Mouse (Mus musculus) mesoderm, embryonic 11.5 days (tissue): ENCODE data around the gene Afap1.

ENCODE experiments used
- DNase-seq: peaks from one replicate; pipeline ENCODE4 v3.0.0-alpha.2; 2012; ENCODE audit warnings: low read depth, low spot score

Afap1 gene

DNA sequence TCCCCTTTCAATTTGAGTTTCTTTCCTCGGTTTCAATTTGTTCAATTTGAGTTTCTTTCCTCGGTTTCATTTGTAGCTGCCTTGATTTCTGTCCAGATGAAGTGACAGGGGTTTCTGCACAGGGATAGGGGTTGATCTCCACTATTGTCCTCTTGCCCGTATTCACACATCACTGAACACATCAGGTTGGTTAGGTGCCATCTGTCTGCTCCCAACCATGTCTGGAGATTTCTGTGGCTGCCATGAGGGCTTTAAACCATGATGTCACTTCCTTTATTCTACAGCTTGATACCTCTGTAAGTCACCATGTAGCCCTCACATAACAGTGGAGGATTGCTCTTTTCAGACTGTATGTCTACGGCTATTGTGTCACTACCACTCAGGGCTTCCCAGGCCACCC lies 4.0 kb downstream of the Afap1 start:
- DNase-seq, result no peak

DNA sequence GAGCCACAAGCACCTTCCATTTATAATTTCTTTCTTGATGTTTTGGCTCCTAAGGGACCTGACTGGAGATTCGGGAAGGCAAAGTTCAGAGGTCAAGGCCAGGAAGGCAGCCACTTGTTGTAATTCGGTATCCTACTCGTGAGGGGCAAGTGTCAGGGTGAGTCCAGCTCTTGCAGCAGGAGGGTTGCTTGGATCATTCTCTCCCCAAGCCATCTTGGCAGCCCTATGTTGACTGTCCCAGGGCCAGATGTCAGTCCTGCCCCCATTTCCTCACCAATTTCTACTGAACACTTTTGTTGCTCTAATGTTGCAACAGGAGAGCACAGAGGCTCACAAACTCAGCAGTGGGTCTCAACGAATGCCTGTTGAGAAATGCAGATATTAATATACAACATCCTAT lies 5.0 kb downstream of the Afap1 start:
- DNase-seq, result no peak

DNA sequence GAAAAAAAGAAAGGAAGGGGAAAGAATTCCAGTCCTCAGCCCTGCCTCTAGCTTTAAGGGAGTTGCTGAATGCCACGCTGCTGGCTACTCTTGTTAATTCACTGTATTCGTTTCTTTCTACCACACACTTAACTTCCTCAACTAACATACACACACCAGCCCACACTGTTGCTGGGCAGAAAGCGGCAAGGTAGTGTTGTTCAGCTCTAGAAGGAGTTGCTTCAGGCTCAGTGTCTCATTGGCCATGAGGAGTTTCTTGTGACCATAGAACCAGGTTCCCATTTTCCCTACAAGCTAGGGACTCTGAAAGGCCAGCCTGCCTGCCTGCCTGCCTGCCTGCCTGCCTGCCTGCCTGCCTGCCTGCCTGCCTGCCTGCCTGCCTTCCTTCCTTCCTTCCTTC lies 5.9 kb downstream of the Afap1 start:
- DNase-seq, result no peak

DNA sequence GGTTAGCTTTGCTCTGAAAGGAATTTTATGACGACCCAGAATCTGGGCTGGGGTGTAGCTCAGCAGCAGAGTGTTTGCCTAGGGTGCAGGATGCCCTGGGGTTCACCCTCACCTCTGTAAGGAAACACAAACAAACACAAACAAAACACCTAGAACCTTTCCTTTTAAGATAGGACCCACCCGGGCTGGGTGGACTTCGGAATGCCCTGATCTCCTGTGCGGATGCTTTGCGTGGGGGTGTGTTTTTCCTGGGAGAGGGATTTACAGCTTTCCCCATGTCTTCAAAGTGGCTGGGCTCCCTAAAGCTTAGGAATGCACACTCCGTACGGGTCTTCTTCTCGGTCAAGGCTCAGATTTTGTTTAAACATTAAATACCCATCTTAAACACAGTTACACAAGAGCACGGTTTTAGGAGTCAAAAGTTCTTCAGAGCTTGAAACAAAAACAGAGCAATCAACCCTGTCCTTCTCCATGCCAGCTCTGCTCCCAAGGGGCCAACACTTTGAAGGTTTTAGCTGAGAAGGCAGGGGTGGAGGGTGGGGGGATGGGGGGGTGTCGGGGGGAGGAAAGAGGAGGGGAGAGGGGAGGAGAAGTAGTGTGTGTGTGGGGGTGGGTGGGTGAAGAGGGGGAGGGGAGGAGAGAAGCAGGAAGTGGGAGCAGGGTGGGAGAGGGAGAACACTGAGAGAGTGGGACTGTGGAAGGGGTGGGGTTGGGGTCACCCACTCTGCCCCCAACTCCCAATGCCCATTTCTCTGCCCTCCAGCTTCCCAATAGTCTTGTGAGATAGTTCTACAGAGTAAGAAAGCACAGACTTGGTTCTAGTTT lies 7.5 kb downstream of the Afap1 start:
- DNase-seq, result no peak

GRCm38 (mm10) chr5:35901226-35901809 lies 8.2 kb downstream of the Afap1 start:
- DNase-seq, result no peak

DNA sequence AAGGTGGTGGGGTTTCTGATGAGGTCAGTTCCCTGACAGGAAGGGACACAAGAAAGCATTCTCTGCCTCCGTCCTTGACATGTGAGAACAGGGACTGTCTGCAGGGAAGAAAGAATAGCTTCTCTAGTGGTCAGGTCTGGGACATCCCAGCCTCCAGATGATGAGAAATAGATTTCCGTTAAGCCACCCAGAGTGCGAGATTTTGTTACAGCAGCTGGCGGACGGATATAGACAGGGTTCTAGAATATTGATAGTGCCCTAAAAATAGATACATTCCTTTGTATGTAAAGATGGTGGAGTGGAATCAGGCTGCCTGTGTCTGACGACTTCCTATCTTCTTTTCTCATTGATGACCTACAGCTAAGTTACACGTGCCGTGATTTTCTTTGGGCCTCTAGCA lies 10.3 kb downstream of the Afap1 start:
- no peak for DNase-seq

DNA sequence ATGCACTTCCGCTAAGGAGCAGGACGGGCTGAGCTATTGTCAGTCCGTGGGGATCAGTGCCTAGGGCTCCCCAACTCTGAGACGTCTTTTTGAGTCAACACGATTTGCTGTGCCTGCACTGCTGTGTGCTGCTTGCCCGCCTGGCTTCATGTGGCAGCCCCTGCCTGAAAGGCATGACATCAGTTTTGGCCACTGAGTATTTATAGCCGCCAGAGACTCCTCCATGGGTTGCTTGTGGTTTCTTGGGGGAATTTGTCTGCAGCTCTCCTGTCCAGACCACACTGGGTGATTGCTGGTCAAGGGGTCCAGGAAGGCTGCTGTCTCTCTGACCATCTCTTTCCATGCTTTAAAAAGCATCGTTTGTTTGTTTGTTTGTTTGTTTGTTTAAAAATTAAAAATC lies 12.2 kb downstream of the Afap1 start:
- DNase-seq, result no peak

- no peak for DNase-seq
Measured at GRCm38 (mm10) chr5:35907090-35907489, 14.0 kb downstream of the Afap1 start.

GRCm38 (mm10) chr5:35907633-35908426 lies 14.7 kb downstream of the Afap1 start:
- peak; percentile 70 for DNase-seq

DNA sequence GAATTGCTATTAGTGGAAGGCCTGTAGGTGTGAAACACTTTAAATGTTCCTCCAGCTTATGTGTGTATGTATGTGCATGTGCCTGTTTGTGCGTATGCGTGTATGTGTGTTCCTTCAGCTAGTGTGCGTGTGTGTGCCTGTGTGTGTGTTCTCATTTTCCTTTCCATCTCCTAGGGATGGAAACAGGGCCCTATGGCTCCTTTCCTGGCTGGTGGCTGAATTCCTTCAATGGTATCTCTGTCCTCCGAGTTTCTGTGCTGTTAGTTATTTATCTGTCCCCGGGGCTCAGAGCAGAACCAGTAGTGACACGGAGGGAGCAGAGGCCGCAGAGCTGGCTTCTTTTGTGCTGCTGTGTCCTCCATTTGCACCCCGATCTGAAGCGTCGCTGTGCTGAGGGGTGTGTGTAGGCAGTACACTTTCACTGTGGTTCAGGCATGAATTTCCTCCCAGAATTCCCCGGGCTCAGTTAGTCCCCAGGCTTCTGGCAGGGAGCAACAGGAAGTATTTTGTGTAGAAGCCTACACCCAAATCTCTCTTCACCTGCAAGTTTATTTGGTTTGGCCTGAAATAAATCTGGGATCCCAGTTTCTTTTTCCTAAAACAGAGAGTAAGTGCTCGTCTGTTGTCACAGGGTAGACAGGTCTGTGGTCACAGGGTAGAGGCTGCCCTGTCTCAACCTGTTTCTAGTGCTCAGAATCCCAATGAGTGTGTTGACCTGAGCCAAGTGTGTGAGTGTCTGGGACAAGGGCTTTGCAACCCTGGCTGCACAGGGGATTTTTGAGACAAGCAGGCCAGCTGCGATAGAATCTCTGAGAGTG lies 15.7 kb downstream of the Afap1 start:
- DNase-seq, result no peak

DNA sequence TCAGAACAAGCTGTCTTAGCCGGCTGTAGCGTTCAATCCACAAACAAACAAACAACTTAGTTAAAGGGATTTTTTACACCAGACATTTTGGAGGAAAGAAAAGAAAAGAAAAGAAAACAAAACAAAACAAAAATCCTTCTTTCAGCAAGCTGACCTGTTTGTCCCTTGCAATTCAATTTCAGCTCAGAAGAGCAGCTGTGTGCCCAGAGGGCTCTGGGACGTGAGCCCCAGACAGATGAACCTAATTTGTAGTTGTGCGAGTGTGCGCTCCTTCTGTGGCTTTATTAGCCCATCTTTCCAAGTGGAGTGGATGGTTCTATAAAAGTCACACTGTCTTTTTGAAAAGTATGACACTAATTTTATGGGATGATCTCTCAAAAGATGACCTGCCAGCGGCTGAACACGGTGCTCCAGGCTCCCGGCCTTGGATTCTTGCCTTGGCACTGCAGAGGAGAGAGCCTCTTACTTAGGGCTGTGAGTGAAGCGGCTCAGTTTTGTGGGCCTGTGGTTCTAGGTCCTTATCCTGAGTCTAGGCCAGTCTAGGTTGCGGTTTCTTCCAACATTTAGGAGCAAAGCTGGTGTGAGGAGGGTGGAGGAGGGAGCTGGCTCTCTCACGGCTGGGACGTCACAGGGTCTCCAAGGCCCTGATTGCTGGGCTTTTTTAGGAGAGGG lies 22.6 kb downstream of the Afap1 start:
- DNase-seq, result no peak

DNA sequence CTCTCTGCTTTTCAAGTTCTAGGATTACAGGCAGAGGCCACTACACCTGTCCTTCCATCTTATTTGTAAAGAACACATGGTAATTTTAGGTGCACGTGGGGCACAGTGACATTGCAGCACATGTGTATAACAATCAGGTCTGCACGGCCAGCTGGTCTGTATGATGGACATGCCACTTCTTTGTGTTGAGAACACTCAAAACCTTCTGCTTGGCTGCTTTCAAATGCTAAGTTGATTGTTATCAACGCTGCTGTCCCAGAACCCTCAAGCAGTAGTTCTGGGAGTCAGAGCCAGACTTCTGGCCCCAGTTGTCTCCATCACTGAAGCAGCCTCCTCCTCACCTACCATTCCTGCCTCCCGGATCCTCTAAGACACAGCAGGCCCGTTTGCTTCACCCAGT lies 23.5 kb downstream of the Afap1 start:
- no peak for DNase-seq

- DNase-seq, result no peak
Measured at GRCm38 (mm10) chr5:35918387-35918786, 25.3 kb downstream of the Afap1 start.

DNA sequence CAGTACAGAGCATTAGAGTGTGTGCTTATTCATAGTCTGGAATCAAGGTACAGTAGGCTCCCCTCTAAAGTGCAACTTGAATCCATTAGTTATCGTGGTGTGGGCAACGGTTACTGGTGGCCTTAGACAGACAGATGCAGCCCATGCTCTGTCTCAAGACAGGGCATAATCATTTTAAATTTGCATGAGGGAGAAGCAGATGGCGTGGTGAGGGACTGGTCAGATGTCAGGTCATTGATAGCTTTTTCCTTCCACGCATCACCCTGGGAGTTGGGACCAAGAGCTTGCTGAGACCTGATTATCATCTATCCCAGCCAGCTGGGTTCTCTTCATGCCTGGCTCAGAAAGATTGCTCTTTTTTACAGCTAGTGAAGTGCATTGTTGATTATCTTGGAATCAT lies 27.0 kb downstream of the Afap1 start:
- DNase-seq, result no peak

DNA sequence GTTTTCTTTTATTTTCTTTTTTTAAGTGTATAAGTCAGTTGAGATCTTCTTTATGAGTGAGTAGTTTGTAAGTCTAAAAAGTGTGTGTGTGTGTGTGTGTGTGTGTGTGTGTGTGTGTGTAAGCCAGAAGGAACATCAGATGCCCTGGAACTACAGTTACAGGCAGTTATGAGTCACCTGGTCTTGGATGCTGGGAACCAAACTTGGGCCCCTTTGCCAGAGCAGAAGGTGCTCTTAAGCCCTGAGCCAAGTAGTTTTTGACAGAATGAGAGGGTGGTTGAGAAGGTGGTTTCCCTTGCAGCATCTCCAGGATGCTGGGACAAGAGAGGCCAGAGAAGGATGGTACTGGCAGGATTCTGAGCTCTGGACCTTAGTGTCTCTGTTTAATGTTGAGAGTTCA lies 27.4 kb downstream of the Afap1 start:
- DNase-seq, result no peak

GRCm38 (mm10) chr5:35921141-35921540 lies 28.0 kb downstream of the Afap1 start:
- DNase-seq, result no peak

DNA sequence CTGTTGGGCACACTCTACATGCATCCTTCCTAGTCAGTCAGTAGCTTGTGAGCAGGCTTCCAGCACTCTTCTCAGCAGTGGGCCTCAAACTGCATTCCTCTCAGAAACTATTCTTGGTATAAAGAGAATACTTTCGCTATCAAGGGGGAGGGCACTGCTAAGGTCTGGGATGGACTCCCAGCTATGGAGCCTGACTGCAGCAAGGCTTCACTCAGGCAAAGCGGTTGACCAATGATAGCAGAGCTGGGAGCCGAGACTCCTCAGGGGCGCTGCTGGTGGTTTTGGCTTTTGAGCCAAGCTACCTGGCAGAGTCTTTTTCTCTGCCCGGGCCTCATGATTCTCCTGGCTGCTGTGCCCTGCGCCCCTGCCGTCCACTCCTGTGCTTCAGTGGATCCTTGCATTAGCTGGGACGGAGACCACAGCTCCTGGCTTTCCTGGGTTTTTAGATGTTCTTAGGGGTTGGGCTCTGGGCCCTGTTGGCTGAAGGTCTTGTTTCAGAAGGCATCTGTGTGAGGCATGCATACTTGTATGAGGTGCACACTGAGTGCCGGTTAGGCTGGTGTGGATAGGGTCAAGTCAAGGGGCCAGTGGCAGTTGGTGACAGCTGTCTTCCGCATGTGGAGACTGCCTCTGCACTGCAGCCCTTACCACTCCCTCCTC lies 28.6 kb downstream of the Afap1 start:
- peak; percentile 57 for DNase-seq

- DNase-seq, result no peak
Measured at GRCm38 (mm10) chr5:35923448-35923847, 30.3 kb downstream of the Afap1 start.

DNA sequence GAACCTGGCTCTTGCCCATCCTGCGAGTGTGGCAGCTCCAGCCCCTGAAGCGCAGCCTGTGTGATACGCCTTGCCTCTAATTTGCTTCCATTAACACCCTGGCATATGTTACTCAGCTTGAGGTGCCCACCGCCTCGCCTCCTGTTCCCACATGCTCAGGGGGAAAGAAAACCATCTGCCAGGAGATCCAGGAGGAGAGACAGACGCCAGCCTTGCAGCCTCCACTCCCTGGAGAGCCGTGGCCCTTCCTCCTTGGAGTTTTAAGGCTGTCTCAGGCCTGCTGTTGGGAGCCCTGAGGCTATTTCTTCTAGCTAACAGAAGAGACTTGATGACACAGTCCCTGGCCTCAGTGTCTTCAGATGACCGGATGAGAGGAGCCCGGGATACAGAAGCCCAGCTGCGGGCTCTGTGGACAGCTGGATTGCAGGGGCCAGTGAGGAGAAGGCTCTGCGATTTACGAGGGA lies 32.1 kb downstream of the Afap1 start:
- DNase-seq, result peak; percentile 59

DNA sequence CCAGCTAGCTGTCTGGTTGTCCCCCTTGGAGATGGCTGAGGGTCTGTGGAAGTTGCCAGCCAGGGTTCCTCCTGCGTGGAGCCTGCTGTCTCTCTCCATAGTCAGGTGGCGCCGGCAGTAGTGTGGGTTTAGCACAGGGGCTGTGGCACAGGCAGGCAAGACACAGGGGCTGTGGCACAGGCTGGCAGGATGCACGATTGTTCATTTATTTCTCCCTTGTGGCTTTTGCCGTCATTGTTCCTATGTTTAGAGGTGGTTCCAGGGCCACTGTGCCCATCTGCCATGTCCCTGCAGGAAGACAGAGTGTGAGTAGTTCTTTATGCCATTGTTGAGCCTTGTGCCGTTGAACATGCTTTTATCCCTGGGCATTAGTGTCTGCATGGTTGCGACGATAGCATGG lies 33.4 kb downstream of the Afap1 start:
- no peak for DNase-seq

- no peak for DNase-seq
Measured at GRCm38 (mm10) chr5:35931296-35931695, 38.2 kb downstream of the Afap1 start.
